Mouse (Mus musculus): ENCODE measurements around the gene Rc3h1. TPM values are rescaled to one million over a fixed set of nuclear protein-coding genes. Genes with fewer than 3 reads are reported as not detected.
"Not testable (repeated sequence)": the region's sequence is repeated elsewhere in the genome, so short reads cannot be mapped to it uniquely, and the experiment has no call there.

Rc3h1 gene
- total RNA-seq, 2 experiments from 2014 or later: 41.0 to 42.9 TPM

DNA sequence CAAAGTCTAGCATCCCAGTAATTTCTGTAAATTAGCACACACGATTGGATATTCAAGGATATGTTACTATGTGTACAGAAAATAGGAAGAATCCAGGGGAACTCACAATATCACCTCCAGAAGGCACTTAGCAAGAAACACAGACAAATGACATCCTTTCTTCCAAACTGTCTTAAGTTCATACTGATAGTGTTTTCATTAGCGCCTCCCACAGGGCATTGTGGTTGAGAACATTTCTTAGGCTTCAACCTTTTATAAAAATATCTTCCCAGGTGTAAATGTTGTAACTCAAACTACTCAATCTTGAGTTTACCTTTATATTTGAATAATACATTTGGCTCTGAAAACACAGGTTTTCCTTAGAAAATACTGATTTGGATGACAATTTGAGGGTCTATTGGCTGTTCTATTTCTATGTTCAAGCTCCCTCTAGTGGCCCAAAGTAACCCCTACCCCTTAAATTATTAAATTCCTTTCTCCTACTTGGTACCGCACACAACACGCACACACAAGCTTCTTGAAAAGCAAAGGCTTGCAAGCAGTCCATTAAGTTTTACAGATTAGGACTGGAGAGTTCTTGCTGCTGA lies 27.8 kb downstream of the Rc3h1 start:
- no peak for DNase-seq (ENCODE audit: low spot score in 2 of 2)

GRCm38 (mm10) chr1:160935551-160935950 lies 29.3 kb downstream of the Rc3h1 start:
- intact Hi-C loops (cut with DNase I): loop anchor here (2.0 to 10.0 kb wide), 2 partner anchors 81 to 193 kb away; no protein-coding TSS in a partner anchor
- no peak for DNase-seq (ENCODE audit: low spot score in 2 of 2)

More for the DNA sequence above, 27.8 kb downstream of the Rc3h1 start:
- intact Hi-C loops (cut with DNase I): loop anchor here (2.0 to 10.0 kb wide), 2 partner anchors 79 to 191 kb away; no protein-coding TSS in a partner anchor

DNA sequence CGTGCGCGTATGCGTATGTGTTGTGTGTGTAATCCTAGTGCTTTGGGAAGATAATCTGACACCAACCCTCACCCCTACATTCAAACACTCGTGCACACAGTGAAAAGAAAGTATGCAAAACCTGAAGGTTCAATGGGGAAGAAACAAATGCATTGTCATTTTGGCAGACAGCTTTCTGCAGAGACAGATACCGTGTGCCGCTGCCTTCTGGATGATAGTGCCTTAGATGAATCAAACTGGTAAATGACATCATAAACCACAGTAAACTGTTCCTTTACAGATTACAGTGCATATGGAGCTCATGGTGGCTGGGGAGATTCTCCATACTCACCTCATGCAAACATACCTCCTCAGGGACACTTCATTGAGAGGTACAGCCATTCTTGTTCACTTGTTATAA lies 57.0 kb downstream of the Rc3h1 start:
- intact Hi-C loops (cut with DNase I): no loop called here
- DNase-seq (ENCODE audit: low spot score in 2 of 2): no peak

DNA sequence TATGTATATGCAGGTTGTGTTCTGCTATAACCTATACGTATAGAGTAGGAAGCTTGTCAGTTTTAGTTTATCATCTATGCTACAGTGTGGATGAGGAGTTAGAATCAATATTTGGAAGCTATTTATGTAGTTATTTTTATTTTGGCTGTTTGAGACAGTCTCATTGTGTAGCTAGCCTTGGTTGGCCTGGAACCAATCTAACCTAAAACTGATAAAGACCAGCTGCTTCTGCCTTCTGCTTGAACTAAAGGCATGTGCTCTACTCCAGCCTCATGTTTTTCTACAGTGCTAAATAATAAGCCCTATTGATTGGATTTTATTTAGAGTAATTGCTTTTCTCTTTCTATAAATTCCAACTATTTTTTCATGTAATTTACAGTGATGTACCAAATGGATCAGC lies 61.0 kb downstream of the Rc3h1 start:
- DNase-seq (ENCODE audit: low spot score in 2 of 2): no peak
- intact Hi-C loops (cut with DNase I): no loop called here

- intact Hi-C loops (cut with DNase I): no loop called here
- DNase-seq (ENCODE audit: low spot score in 2 of 2): no peak
These were observed 62.4 kb downstream of the Rc3h1 start for GRCm38 (mm10) chr1:160968643-160969042.

DNA sequence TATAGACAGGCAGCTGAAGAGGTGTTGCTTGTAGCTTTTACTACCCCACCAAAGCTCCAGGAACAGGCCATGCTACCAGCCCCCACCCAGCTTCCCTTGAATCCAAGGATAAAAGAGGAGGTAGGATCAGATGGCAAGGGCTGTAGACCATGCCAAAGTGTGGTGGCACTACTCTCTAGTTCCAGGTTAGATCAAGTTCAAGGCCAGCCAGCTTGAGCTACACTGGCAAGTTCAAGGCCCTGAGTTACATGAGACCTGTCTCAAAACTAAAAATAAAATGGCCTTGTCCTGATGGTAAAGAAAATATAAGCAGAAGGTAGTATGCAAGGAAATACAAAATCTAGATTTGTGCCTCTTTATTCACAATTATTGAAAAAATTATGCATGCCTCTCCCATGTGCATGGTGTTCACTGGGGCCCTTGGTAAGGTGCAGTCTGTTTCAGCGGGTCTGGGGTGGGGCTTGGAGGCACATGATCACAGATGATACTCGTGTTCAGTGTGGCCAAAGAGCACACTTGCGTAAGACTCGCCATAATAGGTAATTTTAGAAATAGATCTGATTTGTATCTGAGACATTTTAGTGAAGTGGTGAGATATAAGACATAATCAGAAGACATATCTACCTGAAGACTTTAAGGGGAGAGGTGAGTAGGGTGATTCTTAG lies 72.0 kb downstream of the Rc3h1 start, which contains the start of gene Serpinc1:
Serpinc1 (plus strand) TSS at position 515 of the 665 bp plus-strand sequence.
- DNase-seq (ENCODE audit: low spot score in 2 of 2): no peak
- intact Hi-C loops (cut with DNase I): loop anchor here (10.0 kb wide), 1 partner anchor 217 kb away; no protein-coding TSS in a partner anchor

GRCm38 (mm10) chr1:160980021-160980420 lies 73.8 kb downstream of the Rc3h1 start:
- intact Hi-C loops (cut with DNase I): no loop called here
- DNase-seq (ENCODE audit: low spot score in 2 of 2): no peak

GRCm38 (mm10) chr1:160980537-160981234 lies 74.5 kb downstream of the Rc3h1 start:
- intact Hi-C loops (cut with DNase I): no loop called here
- no peak for DNase-seq (ENCODE audit: low spot score in 2 of 2)

- intact Hi-C loops (cut with DNase I): no loop called here
These were observed 75.1 kb downstream of the Rc3h1 start for GRCm38 (mm10) chr1:160981337-160981736.

DNA sequence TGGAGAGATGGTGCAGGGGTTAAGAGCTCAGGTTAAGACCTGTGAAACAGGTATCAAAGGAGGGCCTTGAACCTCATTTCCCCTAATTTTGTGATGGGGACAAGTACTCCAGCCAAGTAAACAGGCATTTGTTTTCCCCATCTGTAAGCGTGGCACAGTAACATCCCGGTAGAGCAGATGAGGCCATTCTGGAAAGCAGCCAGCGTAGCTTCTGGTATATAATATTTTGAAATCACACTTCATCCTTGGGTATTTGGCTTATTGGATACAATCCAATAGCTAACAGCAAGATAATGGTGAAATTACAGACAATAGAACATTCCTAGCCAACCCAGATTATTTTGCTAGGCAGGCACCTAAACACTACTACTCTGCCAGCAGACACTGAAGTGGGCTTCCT lies 76.7 kb downstream of the Rc3h1 start:
- intact Hi-C loops (cut with DNase I): no loop called here
- DNase-seq (ENCODE audit: low spot score in 2 of 2): no peak

More at GRCm38 (mm10) chr1:160981337-160981736, 75.1 kb downstream of the Rc3h1 start:
- DNase-seq (ENCODE audit: low spot score in 2 of 2): no peak

- intact Hi-C loops (cut with DNase I); DNase-seq (ENCODE audit: low spot score in 2 of 2): not testable (repeated sequence)
These were observed 78.5 kb downstream of the Rc3h1 start for GRCm38 (mm10) chr1:160984731-160985130.

- intact Hi-C loops (cut with DNase I): no loop called here
- no peak for DNase-seq (ENCODE audit: low spot score in 2 of 2)
These were observed 79.3 kb downstream of the Rc3h1 start for GRCm38 (mm10) chr1:160985477-160985876.

GRCm38 (mm10) chr1:160986881-160987635 lies 80.8 kb downstream of the Rc3h1 start:
- intact Hi-C loops (cut with DNase I): no loop called here
- no peak for DNase-seq (ENCODE audit: low spot score in 2 of 2)

DNA sequence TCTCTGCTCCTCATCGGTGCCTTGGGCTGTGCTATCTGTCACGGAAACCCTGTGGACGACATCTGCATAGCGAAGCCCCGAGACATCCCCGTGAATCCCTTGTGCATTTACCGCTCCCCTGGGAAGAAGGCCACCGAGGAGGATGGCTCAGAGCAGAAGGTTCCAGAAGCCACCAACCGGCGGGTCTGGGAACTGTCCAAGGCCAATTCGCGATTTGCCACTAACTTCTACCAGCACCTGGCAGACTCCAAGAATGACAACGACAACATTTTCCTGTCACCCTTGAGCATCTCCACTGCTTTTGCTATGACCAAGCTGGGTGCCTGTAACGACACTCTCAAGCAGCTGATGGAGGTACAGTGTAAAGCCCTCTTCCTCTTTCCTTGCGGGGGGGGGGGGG lies 83.2 kb downstream of the Rc3h1 start:
- intact Hi-C loops (cut with DNase I): no loop called here
- no peak for DNase-seq (ENCODE audit: low spot score in 2 of 2)

DNA sequence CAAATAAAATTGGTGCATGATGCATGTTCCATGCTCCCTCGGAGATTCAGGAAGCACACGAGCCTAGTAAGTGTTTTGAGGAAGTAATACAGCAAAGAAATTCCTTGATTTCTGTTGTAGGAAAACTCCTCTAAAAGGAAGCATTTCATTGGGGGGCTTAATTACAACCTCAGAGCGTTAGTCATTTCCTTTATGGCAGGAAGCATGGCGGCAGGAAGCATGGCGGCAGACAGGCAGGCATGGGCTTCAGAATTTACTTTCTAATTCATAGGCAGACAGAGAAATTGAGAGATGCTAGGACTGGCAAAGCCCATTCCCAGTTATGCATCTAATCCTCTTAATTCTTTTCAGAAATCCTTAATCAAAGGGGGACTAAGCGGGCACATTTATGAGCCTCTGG lies 87.6 kb downstream of the Rc3h1 start:
- intact Hi-C loops (cut with DNase I): no loop called here
- no peak for DNase-seq (ENCODE audit: low spot score in 2 of 2)

GRCm38 (mm10) chr1:161004942-161005341 lies 98.7 kb downstream of the Rc3h1 start:
- DNase-seq (ENCODE audit: low spot score in 2 of 2): no peak
- intact Hi-C loops (cut with DNase I): no loop called here

- intact Hi-C loops (cut with DNase I): no loop called here
- no peak for DNase-seq (ENCODE audit: low spot score in 2 of 2)
These were observed 99.3 kb downstream of the Rc3h1 start for GRCm38 (mm10) chr1:161005526-161005925.

DNA sequence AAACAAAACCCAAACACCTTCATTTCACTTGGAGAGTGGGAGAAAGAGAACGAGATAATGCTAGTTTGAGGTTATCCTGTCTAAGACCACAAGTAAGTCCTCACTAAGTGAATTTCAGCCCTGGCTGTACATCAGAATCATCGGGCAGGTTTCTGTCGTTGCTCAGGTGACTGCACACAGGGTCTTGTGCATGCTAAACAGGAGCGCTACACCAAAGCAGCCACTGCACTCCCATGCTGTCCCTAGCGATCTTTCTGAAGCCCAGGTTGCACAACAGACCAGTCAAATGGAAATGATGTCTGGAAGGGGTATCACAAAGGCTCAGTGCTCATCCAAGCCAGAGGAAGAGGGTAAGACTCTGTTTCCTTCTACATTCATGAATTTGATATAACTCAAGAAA lies 100.3 kb downstream of the Rc3h1 start:
- no peak for DNase-seq (ENCODE audit: low spot score in 2 of 2)
- intact Hi-C loops (cut with DNase I): no loop called here

GRCm38 (mm10) chr1:161008038-161008437 lies 101.8 kb downstream of the Rc3h1 start:
- no peak for DNase-seq (ENCODE audit: low spot score in 2 of 2)
- intact Hi-C loops (cut with DNase I): no loop called here

DNA sequence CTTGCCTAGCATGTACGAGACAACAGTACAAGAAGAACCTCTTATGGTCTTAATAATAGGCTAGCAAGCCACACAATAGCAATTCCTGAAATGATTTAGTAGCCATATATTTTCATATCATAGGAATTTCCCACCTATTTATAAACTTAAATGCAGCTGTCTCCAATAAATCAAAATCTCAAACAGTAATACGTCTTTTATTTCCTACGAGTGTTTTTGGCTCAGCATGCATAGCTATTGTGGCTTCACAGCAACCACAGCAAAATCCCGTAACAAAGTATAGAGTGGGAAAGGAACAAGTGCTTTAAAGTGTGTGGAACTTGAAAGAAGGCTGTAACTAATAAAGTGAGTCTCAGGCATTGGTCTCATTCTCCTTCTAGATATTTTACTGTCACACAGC lies 104.2 kb downstream of the Rc3h1 start:
- intact Hi-C loops (cut with DNase I): no loop called here
- no peak for DNase-seq (ENCODE audit: low spot score in 2 of 2)

All from left cerebral cortex, postnatal 36 days (tissue).